ENCODE assay signal across 8 mouse cellular contexts in genomic region chr7:121077829-121078228, GRCm38 (mm10). TPM values are rescaled to one million over a fixed set of nuclear protein-coding genes. Genes with fewer than 3 reads are reported as not detected.
DNase-seq lines count a peak whose midpoint lies in the region; ATAC-seq and TF ChIP-seq lines count a peak whose summit lies in the region.

No protein-coding gene starts in this region.

- H3K36me3 ChIP-seq in spleen, adult 2 months (ENCODE audit: control insufficient read depth, insufficient read depth, low read length) = 0 out of 2 replicates have a peak, but pooled peaks cover 3% of the 10 kb centered on the region
- H3K36me3 ChIP-seq in forebrain, postnatal 0 days (ENCODE audit: insufficient read depth) = peaks cover 25% of the 10 kb centered on the region
- peaks cover 6% of the 10 kb centered on the region for H3K36me3 ChIP-seq in hindbrain, embryonic 16.5 days (ENCODE audit: control insufficient read depth, insufficient read depth, low read length)

- no peak overlapping the region for H3K4me2 ChIP-seq in forebrain, postnatal 0 days (ENCODE audit: low read depth)
- H3K4me2 ChIP-seq in hindbrain, embryonic 16.5 days (ENCODE audit: low read length) = no peak overlapping the region

- WGBS in spleen, adult 2 months = 60% methylated on average over 5 of the region's 5 CpGs
- 3% methylated on average over 5 of the region's 5 CpGs for WGBS in forebrain, postnatal 0 days
- WGBS in hindbrain, embryonic 16.5 days = 8% methylated on average over 5 of the region's 5 CpGs

- H3K9ac ChIP-seq in forebrain, postnatal 0 days = no peak overlapping the region
- H3K9ac ChIP-seq in hindbrain, embryonic 16.5 days (ENCODE audit: low read depth, low read length) = no peak overlapping the region

- no peak overlapping the region for H3K4me3 ChIP-seq in spleen, adult 2 months (ENCODE audit: extremely low read depth, insufficient read depth, insufficient read length)
- H3K4me3 ChIP-seq in forebrain, postnatal 0 days (ENCODE audit: low read depth, low read length) = no peak overlapping the region
- H3K4me3 ChIP-seq in hindbrain, embryonic 16.5 days (ENCODE audit: low read length) = no peak overlapping the region

- no peaks in the 10 kb centered on the region for H3K9me3 ChIP-seq in forebrain, postnatal 0 days (ENCODE audit: low read length)
- no peaks in the 10 kb centered on the region; the same call in 1 of the 2 replicates for H3K9me3 ChIP-seq in hindbrain, embryonic 16.5 days (ENCODE audit: control insufficient read depth, low read length)

- H3K27ac ChIP-seq in spleen, adult 2 months (ENCODE audit: insufficient read depth, low read length) = no peak overlapping the region
- H3K27ac ChIP-seq in forebrain, postnatal 0 days (ENCODE audit: low read depth, low read length) = no peak overlapping the region
- no peak overlapping the region for H3K27ac ChIP-seq in hindbrain, embryonic 16.5 days (ENCODE audit: low read depth, low read length)

- TF ChIP-seq POLR2A in spleen, adult 2 months (IDR thresholded peaks at IDR 0.05; ENCODE audit: low read depth, low read length) = no peak

- H3K27me3 ChIP-seq in spleen, adult 2 months (ENCODE audit: control insufficient read depth, insufficient read depth, low read length) = no peaks in the 10 kb centered on the region
- no peaks in the 10 kb centered on the region for H3K27me3 ChIP-seq in forebrain, postnatal 0 days (ENCODE audit: insufficient read depth, low read length)
- no peaks in the 10 kb centered on the region for H3K27me3 ChIP-seq in hindbrain, embryonic 16.5 days (replicated peaks; ENCODE audit: control insufficient read depth, insufficient read depth, low read length)

- ATAC-seq in forebrain, postnatal 0 days = peak; percentile 93
- ATAC-seq in hindbrain, embryonic 16.5 days = peak; percentile 88

- H3K4me1 ChIP-seq in spleen, adult 2 months (ENCODE audit: control insufficient read depth, insufficient read depth, insufficient read length) = no peaks in the 10 kb centered on the region
- H3K4me1 ChIP-seq in forebrain, postnatal 0 days (ENCODE audit: insufficient read depth) = no peaks in the 10 kb centered on the region
- H3K4me1 ChIP-seq in hindbrain, embryonic 16.5 days (ENCODE audit: control insufficient read depth, insufficient read depth, low read depth, low read length) = peaks cover 3% of the 10 kb centered on the region

- TF ChIP-seq CTCF in spleen, adult 2 months (IDR thresholded peaks at IDR 0.05; ENCODE audit: extremely low read depth, insufficient read depth, insufficient read length, insufficient replicate concordance) = peak; percentile 25; the same call in 1 of the 2 replicates
- TF ChIP-seq CTCF in forebrain, postnatal 0 days (IDR thresholded peaks at IDR 0.05; ENCODE audit: low read depth) = peak; percentile 89

- peak in 1 of 2 experiments; percentile 40 for DNase-seq in spleen, adult 2 months (ENCODE audit: low read depth in 1 of 2, low spot score in 2 of 2)
- DNase-seq in spleen, adult 12 weeks (ENCODE audit: low spot score) = no peak
- peak; percentile 61 for DNase-seq in cerebellum, adult 8-10 months
- DNase-seq in forebrain, postnatal 0 days = peak; percentile 84
- DNase-seq in layer of hippocampus, postnatal 36 days = peak; percentile 41 to 66
- peak; percentile 73 for DNase-seq in mesoderm, embryonic 11.5 days (ENCODE audit: low read depth, low spot score)
- peak; percentile 50 for DNase-seq in right cerebral cortex, postnatal 4 days

RNA-seq across cellular contexts. Expression of gene Igsf6, which starts 3.5 kb away (rescaled TPM):
- 5.5 and 5.7 TPM in 2 replicates for polyA plus RNA-seq in spleen, adult 2 months (2012; rRNA removed)
- 0.77 and 1.00 TPM in 2 replicates for total RNA-seq in forebrain, postnatal 0 days (2014; rRNA removed)
- 0.43 and 0.74 TPM in 2 replicates for polyA plus RNA-seq in forebrain, postnatal 0 days (2015; fragmentation: Nextera tagmentation; extraction: Ambion mirVana)
- 1.0 and 1.2 TPM in 2 replicates for polyA plus RNA-seq in hindbrain, embryonic 16.5 days (2015; fragmentation: Nextera tagmentation; extraction: Ambion mirVana)
- total RNA-seq in layer of hippocampus, postnatal 36 days (2021) = under 1 TPM in 1 of 2 experiments, not detected in 1; 0.20 TPM

RNA-seq across cellular contexts. Expression of gene Otoa, which starts 3.6 kb away (rescaled TPM):
- polyA plus RNA-seq in spleen, adult 2 months (2012; rRNA removed) = 0.02 and 0.05 TPM in 2 replicates
- total RNA-seq in forebrain, postnatal 0 days (2014; rRNA removed) = 0.31 and 0.48 TPM in 2 replicates
- 0.16 and 0.33 TPM in 2 replicates for polyA plus RNA-seq in forebrain, postnatal 0 days (2015; fragmentation: Nextera tagmentation; extraction: Ambion mirVana)
- polyA plus RNA-seq in hindbrain, embryonic 16.5 days (2015; fragmentation: Nextera tagmentation; extraction: Ambion mirVana) = 0.20 and 0.29 TPM in 2 replicates
- total RNA-seq in layer of hippocampus, postnatal 36 days (2021) = under 1 TPM; 0.32 to 0.51 TPM

RNA-seq across cellular contexts. Expression of gene Mettl9, which starts 43.6 kb away (rescaled TPM):
- 8.0 and 15.1 TPM in 2 replicates for polyA plus RNA-seq in spleen, adult 2 months (2012; rRNA removed)
- total RNA-seq in forebrain, postnatal 0 days (2014; rRNA removed) = 118 and 147 TPM in 2 replicates
- polyA plus RNA-seq in forebrain, postnatal 0 days (2015; fragmentation: Nextera tagmentation; extraction: Ambion mirVana) = 154 and 159 TPM in 2 replicates
- polyA plus RNA-seq in hindbrain, embryonic 16.5 days (2015; fragmentation: Nextera tagmentation; extraction: Ambion mirVana) = 167 and 175 TPM in 2 replicates
- total RNA-seq in layer of hippocampus, postnatal 36 days (2021) = 10 to 100 TPM; 79.8 to 85.9 TPM
